Mouse (Mus musculus) megakaryocyte, embryonic 14.5 days (primary cell): ENCODE results near the gene Gm20388. TPM values are rescaled to one million over a fixed set of nuclear protein-coding genes. Genes with fewer than 3 reads are reported as not detected.

Source experiments
- H3K27me3 ChIP-seq: replicated peaks from 2 replicates; pipeline ENCODE3; 2012; ENCODE audit warnings: inconsistent platforms
- H3K36me3 ChIP-seq: replicated peaks from 2 replicates; pipeline ENCODE3; 2012; ENCODE audit warnings: low read length, inconsistent platforms, mixed read lengths
- H3K4me1 ChIP-seq: 2 replicates; pipeline ENCODE4 v1.6.1; 2012; ENCODE audit warnings: inconsistent platforms
- H3K4me3 ChIP-seq: replicated peaks from 2 replicates; pipeline ENCODE3; 2012; ENCODE audit warnings: moderate library complexity, mild to moderate bottlenecking, inconsistent platforms
- H3K9me3 ChIP-seq: 2 replicates; pipeline ENCODE4 v1.6.1; 2012; ENCODE audit warnings: inconsistent platforms
- FLI1 ChIP-seq: IDR thresholded peaks from 2 replicates; pipeline ENCODE4 v1.6.1; 2012; ENCODE audit warnings: low read length, inconsistent platforms, mixed read lengths
- GATA1 ChIP-seq: IDR thresholded peaks from 3 replicates; pipeline ENCODE4 v1.6.1; 2012; ENCODE audit warnings: mixed read lengths, low read length, inconsistent platforms, borderline replicate concordance
- polyA plus RNA-seq: library from polyadenylated mRNA; stranded (reverse); fragments of >175 nt; gene quantifications from 2 replicates; pipeline ENCODE4 v1.2.3, GENCODE M21; 2012; ENCODE audit warnings: low replicate concordance; ENCODE audit not compliant: insufficient read depth

Gene Gm20388
- polyA plus RNA-seq, 1 experiment: 111 TPM

DNA sequence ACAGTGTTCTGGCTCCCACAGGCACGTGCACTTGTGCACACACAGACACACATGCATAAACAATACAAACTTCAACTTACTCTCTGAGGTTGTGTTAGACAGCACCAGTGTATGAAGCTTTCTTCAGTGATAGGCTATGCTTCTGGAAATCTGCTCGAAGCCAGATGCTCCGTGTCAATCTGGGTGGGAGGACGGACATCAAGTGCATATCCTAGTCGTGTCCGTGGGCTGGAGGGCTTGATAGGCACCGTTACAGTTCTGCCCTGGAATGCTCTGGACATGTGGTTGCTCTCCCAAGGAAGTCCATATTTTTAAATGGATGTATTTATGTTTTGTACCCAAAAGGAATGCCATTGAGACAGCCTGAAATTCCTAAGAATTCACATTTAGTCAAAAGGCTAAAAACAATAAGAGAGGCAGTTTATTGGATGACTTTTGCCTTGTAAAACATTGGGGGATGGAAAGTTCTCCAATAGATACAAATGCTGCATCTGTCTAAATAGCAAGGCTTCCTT is 2178.6 kb downstream of the Gm20388 start:
- Histone ChIP-seq H3K9me3 (peaks cover 25% of the 10 kb centered on the region), H3K27me3 (peaks cover 85% of the 10 kb centered on the region), H3K4me1 (peaks cover 15% of the 10 kb centered on the region), H3K4me3 (no peak overlapping the region), H3K36me3 (no peaks in the 10 kb centered on the region)
- TF ChIP-seq FLI1: no peak
- no peak for TF ChIP-seq GATA1

DNA sequence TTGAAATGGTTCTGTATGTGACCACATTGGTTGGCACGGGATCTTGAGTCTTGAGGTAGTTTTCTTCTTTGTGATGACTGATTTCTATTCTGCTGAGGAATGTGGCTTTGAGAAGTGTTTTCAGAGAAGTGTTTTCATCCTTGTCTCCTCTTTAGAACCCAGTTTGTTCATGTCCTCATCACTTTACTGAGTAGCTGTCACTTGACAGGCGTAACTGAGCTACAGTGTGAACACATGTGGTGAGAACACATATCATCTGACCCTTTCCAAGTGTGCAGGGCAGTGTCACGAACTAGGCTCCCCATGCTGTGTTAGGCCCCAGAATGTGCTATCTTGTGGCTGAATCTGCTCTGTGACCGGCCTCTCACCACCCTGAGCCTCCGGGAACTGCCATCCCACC is 2181.8 kb downstream of the Gm20388 start:
- peaks cover 25% of the 10 kb centered on the region for H3K9me3 ChIP-seq
- H3K4me1 ChIP-seq: peaks cover 7% of the 10 kb centered on the region
- no peak overlapping the region for H3K4me3 ChIP-seq
- no peaks in the 10 kb centered on the region for H3K36me3 ChIP-seq
- peaks cover 74% of the 10 kb centered on the region for H3K27me3 ChIP-seq
- TF ChIP-seq GATA1 (no peak), FLI1 (no peak)

DNA sequence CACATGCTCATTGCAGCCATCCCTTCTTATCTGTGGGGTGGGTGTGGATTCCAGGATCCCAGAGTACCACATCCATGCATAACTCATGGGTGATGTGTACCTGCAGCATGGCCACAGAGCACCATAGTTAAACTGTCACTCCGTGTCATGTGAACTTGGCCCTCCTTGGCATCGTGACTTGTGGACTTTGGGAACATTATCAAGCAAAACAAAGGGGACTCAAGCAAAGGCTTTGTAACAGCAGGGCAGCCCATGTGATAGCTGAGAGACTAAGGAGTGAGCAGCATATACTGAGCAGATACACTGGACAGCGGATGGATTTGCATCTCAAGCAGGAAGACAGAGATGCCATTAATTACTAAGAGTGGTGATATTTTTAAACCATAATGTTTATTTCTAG is 2188.1 kb downstream of the Gm20388 start:
- TF ChIP-seq FLI1: no peak
- peaks cover 74% of the 10 kb centered on the region for H3K27me3 ChIP-seq
- no peak overlapping the region for H3K4me3 ChIP-seq
- peaks cover 6% of the 10 kb centered on the region for H3K4me1 ChIP-seq
- H3K9me3 ChIP-seq: peaks cover 3% of the 10 kb centered on the region
- H3K36me3 ChIP-seq: no peaks in the 10 kb centered on the region

DNA sequence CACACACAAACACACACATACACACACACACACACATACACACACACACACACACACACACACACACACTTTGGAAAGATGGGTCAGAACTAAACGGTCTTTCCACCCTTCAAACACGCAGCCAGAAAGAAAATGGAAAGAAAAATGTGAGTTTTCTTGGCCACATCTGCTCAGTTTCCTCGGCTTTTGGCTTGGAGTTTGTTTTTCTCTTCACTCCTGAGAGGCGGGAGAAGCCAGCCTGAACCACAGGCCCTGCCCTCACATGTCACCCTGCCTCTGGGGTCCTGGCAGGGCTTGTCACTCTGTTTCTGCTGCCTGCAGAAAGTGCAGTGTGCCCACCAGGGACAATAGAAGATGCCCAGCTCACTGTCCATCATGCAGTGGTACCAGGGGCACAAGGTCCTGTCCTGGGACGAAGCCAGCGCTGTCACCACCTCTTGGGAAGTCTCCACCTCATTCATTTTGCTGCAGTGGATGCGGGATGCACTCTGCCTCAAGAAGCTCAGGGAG is 2189.1 kb downstream of the Gm20388 start:
- Histone ChIP-seq H3K4me3 (no peak overlapping the region), H3K4me1 (peaks cover 15% of the 10 kb centered on the region), H3K27me3 (peaks cover 74% of the 10 kb centered on the region), H3K36me3 (no peaks in the 10 kb centered on the region), H3K9me3 (peaks cover 1% of the 10 kb centered on the region; the same call in 1 of the 2 replicates)
- TF ChIP-seq GATA1 (no peak), FLI1 (no peak)

DNA sequence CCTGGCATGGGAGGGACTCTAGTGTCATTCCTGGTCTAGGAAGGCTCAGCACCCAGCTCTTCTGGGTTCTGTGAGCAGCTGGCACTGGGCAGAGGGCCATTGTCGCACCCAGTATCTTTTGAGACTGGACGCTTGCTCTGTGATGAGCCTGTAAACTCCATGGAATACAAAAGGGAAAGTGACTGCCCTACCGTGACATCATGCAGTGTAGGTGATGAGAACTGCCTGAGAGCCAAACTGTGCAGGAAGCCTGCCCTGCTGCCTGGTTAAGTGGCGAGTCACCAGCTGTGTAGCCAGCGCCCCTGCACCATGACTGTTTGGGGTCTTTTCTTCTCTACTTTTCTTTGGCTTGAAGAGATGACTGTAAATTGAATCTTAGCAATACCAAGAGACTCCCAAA is 2191.2 kb downstream of the Gm20388 start:
- H3K36me3 ChIP-seq: no peaks in the 10 kb centered on the region
- TF ChIP-seq FLI1: no peak
- TF ChIP-seq GATA1: no peak
- peaks cover 81% of the 10 kb centered on the region for H3K27me3 ChIP-seq
- no peak overlapping the region for H3K4me3 ChIP-seq
- H3K9me3 ChIP-seq: peaks cover 15% of the 10 kb centered on the region
- peaks cover 27% of the 10 kb centered on the region for H3K4me1 ChIP-seq

DNA sequence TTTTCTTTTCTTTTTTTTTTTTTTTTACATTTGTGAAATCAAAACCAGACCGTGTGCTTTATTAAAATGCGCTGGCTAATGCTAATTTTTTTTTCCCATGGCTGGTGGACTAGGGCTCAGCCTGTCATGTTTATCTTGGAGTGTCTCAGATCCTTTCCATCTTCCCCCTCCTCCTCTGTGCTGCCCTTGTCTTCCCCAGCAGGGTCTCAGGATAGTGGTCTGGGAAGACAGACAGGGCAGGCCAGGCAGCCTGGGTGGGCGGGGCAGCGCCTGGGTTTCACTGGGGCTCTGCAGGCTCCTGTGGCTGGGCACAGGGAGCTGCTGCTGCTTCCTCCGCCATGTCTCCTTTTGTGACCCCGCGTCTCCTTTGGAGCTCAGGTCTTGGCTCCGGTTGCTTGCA is 2191.6 kb downstream of the Gm20388 start:
- H3K9me3 ChIP-seq: peaks cover 15% of the 10 kb centered on the region
- no peaks in the 10 kb centered on the region for H3K36me3 ChIP-seq
- H3K4me1 ChIP-seq: peaks cover 30% of the 10 kb centered on the region
- no peak overlapping the region for H3K4me3 ChIP-seq
- TF ChIP-seq FLI1: no peak
- no peak for TF ChIP-seq GATA1
- H3K27me3 ChIP-seq: peaks cover 82% of the 10 kb centered on the region

DNA sequence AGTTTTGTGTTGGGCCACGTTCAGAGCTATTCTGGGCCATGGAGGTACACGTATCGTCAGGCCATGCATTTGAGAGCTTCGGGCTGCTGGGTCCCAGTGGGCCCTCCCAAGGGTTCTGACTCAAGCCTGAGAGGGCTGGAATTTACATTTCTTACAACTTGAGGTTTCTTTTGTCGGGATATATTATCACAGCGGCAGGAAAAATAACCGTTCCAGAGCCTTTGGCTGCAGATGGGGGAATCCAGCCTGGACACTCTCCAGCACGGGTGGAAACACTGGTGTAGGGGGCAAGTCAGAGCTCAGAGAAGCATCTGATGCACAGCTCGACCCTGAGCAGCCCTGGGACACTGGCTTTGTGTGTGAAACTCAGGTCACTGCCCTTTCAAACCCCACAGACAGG is 2192.6 kb downstream of the Gm20388 start:
- peaks cover 15% of the 10 kb centered on the region for H3K9me3 ChIP-seq
- TF ChIP-seq GATA1 (no peak), FLI1 (no peak)
- H3K4me3 ChIP-seq: no peak overlapping the region
- H3K36me3 ChIP-seq: no peaks in the 10 kb centered on the region
- H3K4me1 ChIP-seq: peaks cover 32% of the 10 kb centered on the region
- H3K27me3 ChIP-seq: peaks cover 83% of the 10 kb centered on the region

DNA sequence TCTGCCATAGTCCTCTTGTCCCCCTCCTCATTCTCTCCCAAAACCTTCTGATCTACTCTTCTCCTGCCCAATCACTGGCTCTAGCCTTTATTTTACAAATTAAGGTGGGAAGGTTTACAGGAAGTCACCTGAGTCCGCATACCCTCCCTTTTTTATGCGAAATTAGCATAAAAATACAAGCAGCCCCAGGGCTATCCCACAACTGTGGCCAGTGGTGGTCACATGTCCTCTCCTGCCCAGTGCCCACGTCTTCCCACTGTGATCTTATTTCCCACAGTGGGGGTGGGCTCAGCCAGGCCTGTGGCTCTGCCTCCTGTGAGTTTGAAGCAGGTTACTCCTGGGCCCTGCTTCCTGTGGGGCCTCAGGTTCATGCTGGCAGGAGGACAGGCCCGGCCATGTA is 2194.0 kb downstream of the Gm20388 start:
- Histone ChIP-seq H3K4me1 (peaks cover 32% of the 10 kb centered on the region), H3K36me3 (no peaks in the 10 kb centered on the region), H3K4me3 (no peak overlapping the region), H3K9me3 (peaks cover 21% of the 10 kb centered on the region), H3K27me3 (peaks cover 88% of the 10 kb centered on the region)
- TF ChIP-seq GATA1: no peak
- TF ChIP-seq FLI1: no peak

DNA sequence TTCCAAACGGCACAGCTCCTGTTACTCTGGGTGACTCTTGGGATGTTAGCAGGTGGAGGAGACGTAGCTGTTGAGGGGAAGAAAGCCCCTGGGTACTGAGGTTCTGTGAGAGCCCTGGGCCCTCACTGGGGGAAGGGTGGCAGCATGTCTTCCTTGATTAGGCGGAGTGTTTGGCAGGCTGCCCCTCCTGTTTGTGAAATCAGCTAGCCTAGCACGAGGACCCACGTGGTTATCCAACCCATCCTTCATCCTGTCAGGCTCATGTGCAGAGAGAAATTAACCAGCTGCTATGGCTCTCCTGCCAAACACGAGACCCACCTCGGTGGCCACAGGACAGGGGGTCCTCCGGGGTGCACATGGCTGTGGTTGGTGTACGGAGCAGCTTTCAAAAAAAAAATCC is 2195.6 kb downstream of the Gm20388 start:
- no peaks in the 10 kb centered on the region for H3K36me3 ChIP-seq
- H3K27me3 ChIP-seq: peaks cover 86% of the 10 kb centered on the region
- no peak for TF ChIP-seq GATA1
- no peak for TF ChIP-seq FLI1
- peaks cover 30% of the 10 kb centered on the region for H3K9me3 ChIP-seq
- peaks cover 46% of the 10 kb centered on the region for H3K4me1 ChIP-seq
- no peak overlapping the region for H3K4me3 ChIP-seq

DNA sequence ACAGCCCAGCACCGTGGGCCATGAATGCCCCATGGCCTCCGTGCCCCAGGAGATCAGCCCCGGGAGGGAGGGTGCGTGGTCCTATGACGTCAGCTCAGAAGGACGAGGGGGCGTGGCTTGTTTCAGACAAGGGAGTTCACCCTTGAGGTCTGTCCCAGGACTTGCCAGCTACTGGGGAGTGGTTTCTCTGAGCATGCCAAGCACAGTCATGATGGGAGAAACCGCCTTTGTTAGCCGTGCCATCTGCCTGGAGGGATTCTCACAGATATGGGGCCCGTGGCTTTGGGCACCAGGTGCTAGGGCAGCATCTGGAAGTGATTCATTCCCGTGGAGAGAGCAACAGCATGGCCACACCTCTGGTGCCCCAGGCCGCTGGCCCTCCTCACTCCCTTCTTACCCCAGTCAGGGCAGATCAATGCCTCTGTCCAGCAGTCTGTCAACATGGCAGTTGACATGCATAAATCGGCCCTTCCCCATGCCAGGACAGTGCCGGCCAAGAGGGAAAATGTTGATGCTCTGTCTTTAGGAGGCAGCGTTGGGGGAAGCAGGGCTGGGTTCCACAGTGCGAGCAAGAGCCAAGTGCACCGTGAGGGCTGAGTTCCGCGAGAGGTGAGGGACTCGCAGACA is 2199.7 kb downstream of the Gm20388 start:
- Histone ChIP-seq H3K4me1 (peaks cover 64% of the 10 kb centered on the region), H3K9me3 (peaks cover 23% of the 10 kb centered on the region), H3K27me3 (peaks cover 75% of the 10 kb centered on the region), H3K36me3 (no peaks in the 10 kb centered on the region), H3K4me3 (no peak overlapping the region)
- TF ChIP-seq FLI1 (no peak), GATA1 (no peak)

DNA sequence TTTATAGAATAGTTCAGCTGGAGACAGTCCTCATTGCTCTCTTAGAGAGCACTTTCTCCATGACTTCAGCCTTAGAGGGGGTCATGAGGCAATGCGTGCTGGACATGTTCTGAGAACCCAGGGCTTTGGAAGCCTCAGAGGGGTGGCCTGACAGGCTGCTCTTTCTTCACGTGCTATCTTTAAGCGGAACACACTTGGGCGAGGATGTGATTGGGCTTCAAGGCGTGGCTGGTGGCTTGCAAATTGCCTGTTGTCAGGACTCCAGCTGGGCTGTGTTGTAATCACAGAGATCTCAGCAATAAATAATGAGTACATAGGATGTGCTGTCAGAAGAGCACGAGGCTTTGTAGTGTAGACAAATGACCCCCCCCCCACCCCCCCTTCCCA is 2200.2 kb downstream of the Gm20388 start:
- TF ChIP-seq FLI1 (no peak), GATA1 (no peak)
- Histone ChIP-seq H3K4me1 (peaks cover 63% of the 10 kb centered on the region), H3K36me3 (no peaks in the 10 kb centered on the region), H3K4me3 (no peak overlapping the region), H3K27me3 (peaks cover 80% of the 10 kb centered on the region), H3K9me3 (peaks cover 18% of the 10 kb centered on the region)
